Mouse (Mus musculus): ENCODE data around the gene Hoxc10.

Hoxc10 gene

GRCm38 (mm10) chr15:102939256-102940155 lies 27.1 kb upstream of the Hoxc10 start:
- in situ Hi-C loops (cut with MboI; ENCODE audit: low pct_unique_long_range_greater_than_20kb in 1 of 2, low sequenced_read_pairs in 2 of 2, unreplicated experiment in 1 of 2) = loop anchor here in 1 of 2 experiments (25.0 kb wide), 1 partner anchor 177 kb away; no protein-coding TSS in a partner anchor

- in situ Hi-C loops (cut with MboI; ENCODE audit: low pct_unique_long_range_greater_than_20kb in 1 of 2, low sequenced_read_pairs in 2 of 2, unreplicated experiment in 1 of 2) = loop anchor here in 1 of 2 experiments (25.0 kb wide), 1 partner anchor 181 kb away; no protein-coding TSS in a partner anchor
Observed at GRCm38 (mm10) chr15:102942739-102943467, 23.7 kb upstream of the Hoxc10 start.

- in situ Hi-C loops (cut with MboI; ENCODE audit: low pct_unique_long_range_greater_than_20kb in 1 of 2, low sequenced_read_pairs in 2 of 2, unreplicated experiment in 1 of 2) = loop anchor here in 1 of 2 experiments (25.0 kb wide), 1 partner anchor 181 kb away; no protein-coding TSS in a partner anchor
Observed at GRCm38 (mm10) chr15:102943468-102943813, 23.2 kb upstream of the Hoxc10 start.

GRCm38 (mm10) chr15:102945185-102946077 lies 21.2 kb upstream of the Hoxc10 start:
- in situ Hi-C loops (cut with MboI; ENCODE audit: low pct_unique_long_range_greater_than_20kb in 1 of 2, low sequenced_read_pairs in 2 of 2, unreplicated experiment in 1 of 2) = loop anchor here in 1 of 2 experiments (5.0 to 25.0 kb wide), 2 partner anchors 33 to 183 kb away; no protein-coding TSS in a partner anchor

- in situ Hi-C loops (cut with MboI; ENCODE audit: low pct_unique_long_range_greater_than_20kb in 1 of 2, low sequenced_read_pairs in 2 of 2, unreplicated experiment in 1 of 2) = loop anchor here in 1 of 2 experiments (5.0 to 25.0 kb wide), 2 partner anchors 35 to 185 kb away; no protein-coding TSS in a partner anchor
Observed at GRCm38 (mm10) chr15:102947276-102947675, 19.3 kb upstream of the Hoxc10 start.

DNA sequence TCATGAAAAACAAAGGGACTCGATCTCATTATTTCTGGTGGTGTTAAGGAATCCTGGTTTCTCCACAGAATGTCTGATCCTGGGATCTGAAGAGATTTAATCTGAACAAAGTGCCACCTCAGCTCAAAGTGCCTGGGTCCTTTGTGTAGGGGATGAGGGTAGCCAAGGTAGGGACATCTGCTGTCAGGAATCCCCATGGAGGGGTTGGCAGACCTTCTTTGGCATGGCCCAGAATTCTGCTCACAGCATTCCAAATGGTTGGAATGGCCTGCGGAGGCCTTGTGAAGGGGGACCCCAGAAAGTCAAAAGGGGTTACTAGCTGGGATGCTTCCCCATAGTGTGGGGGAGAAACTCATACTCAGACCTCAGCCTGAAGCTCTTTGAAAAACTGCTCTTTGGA lies 17.8 kb upstream of the Hoxc10 start:
- in situ Hi-C loops (cut with MboI; ENCODE audit: low pct_unique_long_range_greater_than_20kb in 1 of 2, low sequenced_read_pairs in 2 of 2, unreplicated experiment in 1 of 2) = loop anchor here in 1 of 2 experiments (5.0 to 25.0 kb wide), 2 partner anchors 37 to 187 kb away; no protein-coding TSS in a partner anchor

DNA sequence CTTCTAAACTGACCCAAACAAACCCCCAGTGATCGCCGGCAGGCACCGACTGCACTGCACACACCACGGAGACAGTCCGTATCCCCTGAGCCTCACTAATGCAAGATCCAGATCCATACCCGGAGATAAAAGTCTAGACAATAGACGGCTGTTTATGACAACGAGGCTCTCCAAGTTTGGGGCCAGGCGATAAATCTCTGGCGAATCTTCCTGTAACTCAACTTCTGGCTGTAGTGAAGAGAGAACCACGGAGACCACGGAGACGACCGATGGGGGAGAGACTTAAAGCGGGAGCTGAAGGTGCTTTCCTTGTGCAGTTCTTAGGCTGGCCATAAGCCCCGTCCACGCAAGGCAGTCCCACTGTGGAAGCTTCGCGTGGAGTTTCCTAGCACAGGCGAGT lies 16.9 kb upstream of the Hoxc10 start:
- in situ Hi-C loops (cut with MboI; ENCODE audit: low pct_unique_long_range_greater_than_20kb in 1 of 2, low sequenced_read_pairs in 2 of 2, unreplicated experiment in 1 of 2) = loop anchor here in 1 of 2 experiments (5.0 to 25.0 kb wide), 3 partner anchors 37 to 187 kb away; partner anchors contain the start of gene Hoxc4

GRCm38 (mm10) chr15:102950877-102951276 lies 15.7 kb upstream of the Hoxc10 start:
- in situ Hi-C loops (cut with MboI; ENCODE audit: low pct_unique_long_range_greater_than_20kb in 1 of 2, low sequenced_read_pairs in 2 of 2, unreplicated experiment in 1 of 2) = loop anchor here in 1 of 2 experiments (10.0 kb wide), 1 partner anchor 64 kb away; the partner anchor contains the start of gene Hoxc4

DNA sequence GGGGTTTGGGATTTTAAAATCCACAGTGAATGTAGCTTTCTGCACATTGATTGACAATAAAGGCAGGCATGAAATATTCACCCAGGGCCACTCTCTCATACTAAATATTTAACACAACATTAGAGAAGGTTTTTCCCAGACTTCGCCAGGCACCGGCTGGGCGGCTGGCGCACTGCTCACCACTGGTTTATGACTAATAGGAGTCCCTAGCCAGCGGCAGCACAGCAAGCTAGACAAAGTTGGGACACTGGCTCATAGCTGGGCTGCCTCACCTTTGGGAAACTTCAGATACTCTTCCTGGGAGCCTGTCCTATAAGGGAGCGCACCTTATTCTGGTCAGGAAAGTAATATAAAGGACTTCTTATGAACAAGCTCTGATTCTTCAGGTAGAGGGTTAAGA lies 13.0 kb upstream of the Hoxc10 start:
- in situ Hi-C loops (cut with MboI; ENCODE audit: low pct_unique_long_range_greater_than_20kb in 1 of 2, low sequenced_read_pairs in 2 of 2, unreplicated experiment in 1 of 2) = loop anchor here in 1 of 2 experiments (10.0 kb wide), 1 partner anchor 61 kb away; the partner anchor contains the start of gene Hoxc4

DNA sequence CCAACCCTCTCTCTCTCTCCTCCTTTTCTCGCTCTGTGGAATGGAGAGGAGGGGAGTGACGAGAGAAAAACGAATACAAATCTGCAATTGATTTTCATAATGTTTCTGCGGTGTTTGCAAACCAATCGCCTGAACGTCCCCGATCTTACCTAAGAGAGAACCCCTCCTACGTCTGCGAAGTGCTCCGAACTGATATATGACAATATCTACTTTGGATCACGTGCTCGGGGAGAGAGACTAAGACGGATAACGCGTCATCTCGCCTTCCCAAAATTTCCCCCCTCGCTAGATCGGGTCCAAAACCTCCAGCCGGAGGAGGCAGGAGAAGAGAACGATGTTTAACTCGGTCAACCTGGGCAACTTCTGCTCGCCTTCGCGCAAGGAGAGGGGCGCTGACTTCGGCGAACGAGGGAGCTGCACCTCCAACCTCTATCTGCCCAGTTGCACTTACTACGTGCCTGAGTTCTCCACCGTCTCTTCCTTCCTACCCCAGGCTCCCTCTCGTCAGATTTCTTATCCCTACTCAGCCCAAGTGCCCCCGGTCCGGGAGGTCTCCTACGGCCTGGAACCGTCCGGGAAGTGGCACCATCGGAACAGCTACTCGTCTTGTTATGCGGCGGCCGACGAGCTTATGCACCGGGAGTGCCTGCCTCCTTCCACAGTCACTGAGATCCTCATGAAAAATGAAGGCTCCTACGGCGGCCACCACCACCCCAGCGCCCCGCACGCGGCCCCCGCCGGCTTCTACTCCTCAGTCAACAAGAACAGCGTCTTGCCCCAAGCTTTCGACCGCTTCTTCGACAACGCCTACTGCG lies 12.2 kb upstream of the Hoxc10 start, which contains the start of gene Hoxc11:
Gene Hoxc11, plus strand, starts transcription at position 236 of the 815 bp plus-strand sequence.
- in situ Hi-C loops (cut with MboI; ENCODE audit: low pct_unique_long_range_greater_than_20kb in 1 of 2, low sequenced_read_pairs in 2 of 2, unreplicated experiment in 1 of 2) = loop anchor here in 1 of 2 experiments (10.0 kb wide), 1 partner anchor 60 kb away; the partner anchor contains the start of gene Hoxc4

- in situ Hi-C loops (cut with MboI; ENCODE audit: low pct_unique_long_range_greater_than_20kb in 1 of 2, low sequenced_read_pairs in 2 of 2, unreplicated experiment in 1 of 2) = loop anchor here in 1 of 2 experiments (10.0 kb wide), 1 partner anchor 60 kb away; the partner anchor contains the start of gene Hoxc4
Observed at GRCm38 (mm10) chr15:102955007-102955382, 11.6 kb upstream of the Hoxc10 start.

GRCm38 (mm10) chr15:102955833-102956640 lies 10.6 kb upstream of the Hoxc10 start:
- in situ Hi-C loops (cut with MboI; ENCODE audit: low pct_unique_long_range_greater_than_20kb in 1 of 2, low sequenced_read_pairs in 2 of 2, unreplicated experiment in 1 of 2) = loop anchor here in 1 of 2 experiments (10.0 kb wide), 1 partner anchor 59 kb away; the partner anchor contains the start of gene Hoxc4

DNA sequence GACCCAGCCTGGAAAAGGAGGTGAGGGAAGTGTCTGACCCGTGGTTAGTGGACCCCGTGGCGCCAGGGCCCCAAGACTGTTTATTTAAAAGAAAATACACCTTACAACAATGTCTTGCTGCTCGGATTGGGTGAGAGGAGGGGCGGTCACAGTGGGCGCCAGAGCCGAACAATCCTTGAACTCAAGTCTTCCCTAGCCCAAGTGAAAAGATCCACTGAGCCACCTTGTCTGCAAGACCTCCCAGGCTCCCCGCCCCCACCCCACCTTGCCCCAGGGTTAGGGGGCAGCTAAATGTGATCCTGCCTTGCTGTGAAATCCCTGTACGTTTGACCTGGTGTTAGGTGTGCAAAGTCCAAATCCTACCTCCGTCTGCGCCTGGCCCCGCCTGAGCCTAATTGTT lies 9.7 kb upstream of the Hoxc10 start:
- in situ Hi-C loops (cut with MboI; ENCODE audit: low pct_unique_long_range_greater_than_20kb in 1 of 2, low sequenced_read_pairs in 2 of 2, unreplicated experiment in 1 of 2) = loop anchor here in 1 of 2 experiments (10.0 kb wide), 1 partner anchor 58 kb away; the partner anchor contains the start of gene Hoxc4

- in situ Hi-C loops (cut with MboI; ENCODE audit: low pct_unique_long_range_greater_than_20kb in 1 of 2, low sequenced_read_pairs in 2 of 2, unreplicated experiment in 1 of 2) = loop anchor here (10.0 kb wide), 2 partner anchors 55 to 205 kb away; partner anchors contain the start of gene Hoxc4 (in 1 of the 2)
Observed at GRCm38 (mm10) chr15:102959663-102960191, 6.9 kb upstream of the Hoxc10 start.

DNA sequence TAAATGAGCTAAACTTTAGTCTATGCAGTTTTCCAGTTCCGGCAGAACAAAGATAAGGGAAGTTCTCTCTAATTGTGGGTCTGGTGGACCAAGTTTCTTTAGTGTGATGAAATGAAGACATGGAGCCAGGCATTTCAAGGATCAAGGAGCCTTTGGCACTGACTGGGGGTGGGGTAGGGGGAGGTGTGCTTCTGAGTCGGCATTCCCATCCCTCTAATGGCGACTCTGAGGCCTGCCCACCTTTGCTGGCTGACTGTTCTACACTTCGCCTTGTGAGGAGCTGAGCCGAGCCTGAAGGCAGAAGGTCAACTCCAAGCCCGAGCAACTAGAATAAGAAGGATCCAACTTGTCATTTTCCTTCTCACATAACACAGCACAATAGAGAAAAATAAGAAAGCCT lies 4.9 kb upstream of the Hoxc10 start:
- in situ Hi-C loops (cut with MboI; ENCODE audit: low pct_unique_long_range_greater_than_20kb in 1 of 2, low sequenced_read_pairs in 2 of 2, unreplicated experiment in 1 of 2) = loop anchor here in 1 of 2 experiments (10.0 kb wide), 1 partner anchor 207 kb away; no protein-coding TSS in a partner anchor
